Mouse (Mus musculus) liver, embryonic 16.5 days (tissue): ENCODE results near the gene Kcnip4. TPM values are rescaled to one million over a fixed set of nuclear protein-coding genes. Genes with fewer than 3 reads are reported as not detected.

Experiments used
- ATAC-seq: fragments of 200-750 bp; cut with Nextera tagmentation; 2 replicates; pipeline ENCODE4 v1.8.0; 2017; ENCODE audit warnings: low read depth, mild to moderate bottlenecking, moderate number of reproducible peaks, moderate library complexity
- H3K27ac ChIP-seq: fragments of 300-500 bp; sonication (generic); 2 replicates; pipeline ENCODE4 v1.5.1; 2014; ENCODE audit warnings: mild to moderate bottlenecking, low read length
- H3K27me3 ChIP-seq: fragments of 300-500 bp; sonication (generic); 2 replicates; pipeline ENCODE4 v1.6.1; 2014; ENCODE audit warnings: low read depth, low read length, mixed read lengths; ENCODE audit not compliant: control insufficient read depth, insufficient read depth
- H3K36me3 ChIP-seq: fragments of 300-500 bp; sonication (generic); 2 replicates; pipeline ENCODE4 v1.6.1; 2014; ENCODE audit warnings: mild to moderate bottlenecking; ENCODE audit not compliant: control insufficient read depth, insufficient read depth
- H3K4me1 ChIP-seq: fragments of 300-500 bp; sonication (generic); 2 replicates; pipeline ENCODE4 v1.6.1; 2014; ENCODE audit warnings: low read depth, low read length, mixed read lengths; ENCODE audit not compliant: control insufficient read depth
- H3K4me2 ChIP-seq: fragments of 300-500 bp; sonication (generic); 2 replicates; pipeline ENCODE4 v1.6.1; 2014; ENCODE audit warnings: low read depth, low read length, mixed read lengths
- H3K4me3 ChIP-seq: fragments of 300-500 bp; sonication (generic); 2 replicates; pipeline ENCODE4 v1.5.1; 2014; ENCODE audit warnings: low read depth, mild to moderate bottlenecking, low read length
- H3K9ac ChIP-seq: fragments of 300-500 bp; sonication (generic); 2 replicates; pipeline ENCODE4 v1.6.1; 2014; ENCODE audit warnings: low read depth, low read length
- H3K9me3 ChIP-seq: fragments of 300-500 bp; sonication (generic); replicated peaks from 2 replicates; pipeline ENCODE4 v1.6.1; 2016; ENCODE audit warnings: low read length; ENCODE audit not compliant: control insufficient read depth
- WGBS: fragments of 180-500 bp; shearing (Covaris S2); extraction: QIAGEN DNeasy Blood & Tissue Kit; methylation state at CpG from one replicate; pipeline ENCODE4 v1.1.7; 2014; ENCODE audit not compliant: insufficient replicate concordance; 5-methylcytosine and 5-hydroxymethylcytosine counted together
- polyA plus RNA-seq: library from polyadenylated mRNA; unstranded; fragments of >200 nt; fragmentation: Nextera tagmentation; extraction: Ambion mirVana; gene quantifications from 2 replicates; pipeline ENCODE4 v1.2.1, GENCODE M21; 2015

Kcnip4 gene
- polyA plus RNA-seq, 1 experiment from 2014 or later = 0.09 TPM

DNA sequence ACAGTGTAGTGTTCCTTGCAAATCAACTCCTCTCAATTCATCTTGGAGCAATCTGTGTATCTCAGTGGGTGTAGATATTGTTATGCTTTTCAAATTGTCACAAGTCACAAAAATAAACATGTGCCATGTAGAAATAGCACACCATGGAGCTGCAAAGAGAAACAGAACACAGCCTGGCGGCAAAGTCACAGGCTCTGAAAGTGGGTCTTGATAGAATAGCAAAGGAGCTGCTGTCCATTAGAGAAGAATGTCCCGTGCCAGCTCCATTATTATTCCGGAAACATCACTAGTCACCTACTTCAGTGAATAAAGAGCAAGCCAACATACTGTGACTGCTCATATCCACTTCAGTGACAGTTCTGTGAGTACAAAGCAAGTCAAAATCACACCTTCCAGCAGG lies 232.9 kb downstream of the Kcnip4 start:
- Histone ChIP-seq H3K4me3 (no peak overlapping the region), H3K27me3 (no peaks in the 10 kb centered on the region), H3K4me1 (no peaks in the 10 kb centered on the region), H3K9ac (no peak overlapping the region), H3K27ac (no peak overlapping the region), H3K4me2 (no peak overlapping the region), H3K36me3 (no peaks in the 10 kb centered on the region), H3K9me3 (no peaks in the 10 kb centered on the region)
- ATAC-seq = no peak
- WGBS = 56% methylated on average over 3 of the region's 3 CpGs

DNA sequence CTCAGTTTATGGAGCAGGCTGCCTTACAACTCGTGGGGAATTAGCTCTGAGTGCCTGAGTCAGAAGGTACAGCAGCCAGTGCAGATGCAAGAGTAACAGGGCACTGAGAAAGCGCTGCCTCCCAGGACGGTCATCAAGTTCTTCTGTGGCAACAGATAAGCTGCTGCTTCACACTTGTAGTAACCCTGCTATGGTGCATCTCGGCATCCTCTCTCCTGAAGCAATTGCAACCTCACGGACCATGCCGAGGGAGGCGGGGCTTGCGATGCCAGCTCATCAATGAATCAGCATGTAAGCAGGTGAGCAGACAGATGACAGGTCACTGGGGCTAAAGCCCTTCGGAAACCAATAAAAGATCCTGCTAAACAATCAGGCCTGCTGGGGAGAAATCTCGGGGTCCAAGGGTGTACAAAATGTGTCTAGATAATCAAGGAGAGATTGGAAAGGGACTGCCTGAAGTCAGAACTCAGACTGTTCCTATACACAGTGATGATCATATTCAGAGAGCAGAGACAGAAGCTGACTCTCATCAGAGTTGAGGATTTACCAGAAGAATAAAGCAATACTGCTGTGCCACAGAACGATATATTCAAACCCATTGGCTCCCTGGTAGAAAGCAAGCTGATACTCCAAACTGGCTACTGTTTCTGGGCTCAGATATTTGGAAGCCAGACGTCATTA lies 239.1 kb downstream of the Kcnip4 start:
- Histone ChIP-seq H3K4me1 (no peaks in the 10 kb centered on the region), H3K9me3 (no peaks in the 10 kb centered on the region), H3K4me2 (no peak overlapping the region), H3K27me3 (no peaks in the 10 kb centered on the region), H3K9ac (no peak overlapping the region), H3K27ac (no peak overlapping the region), H3K36me3 (no peaks in the 10 kb centered on the region), H3K4me3 (no peak overlapping the region)
- 21% methylated on average over 12 of the region's 12 CpGs for WGBS
- no peak for ATAC-seq

DNA sequence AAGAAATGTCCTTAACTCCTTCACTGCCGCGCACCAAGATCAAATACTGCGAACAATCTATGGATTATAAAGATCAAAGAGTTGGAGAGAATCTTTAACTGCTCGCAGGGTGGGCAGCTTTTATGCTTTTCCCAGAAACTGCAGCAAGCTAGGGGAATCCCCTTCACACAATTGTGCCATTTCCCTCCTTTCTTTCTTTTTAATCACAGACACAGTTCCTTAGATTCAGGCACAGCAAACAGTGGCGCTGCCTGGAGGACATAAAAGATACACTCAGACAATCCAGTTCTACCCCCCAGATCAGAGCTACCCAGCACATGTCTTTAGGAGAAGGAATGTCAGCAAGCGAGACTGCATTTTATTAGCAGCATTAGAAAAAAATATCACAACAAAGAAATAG lies 239.9 kb downstream of the Kcnip4 start:
- no peaks in the 10 kb centered on the region for H3K27me3 ChIP-seq
- no peak overlapping the region for H3K4me2 ChIP-seq
- H3K4me1 ChIP-seq = no peaks in the 10 kb centered on the region
- no peak overlapping the region for H3K9ac ChIP-seq
- H3K4me3 ChIP-seq = no peak overlapping the region
- WGBS = 49% methylated on average over 6 of the region's 6 CpGs
- H3K9me3 ChIP-seq = no peaks in the 10 kb centered on the region
- H3K27ac ChIP-seq = no peak overlapping the region
- H3K36me3 ChIP-seq = no peaks in the 10 kb centered on the region
- ATAC-seq = no peak

DNA sequence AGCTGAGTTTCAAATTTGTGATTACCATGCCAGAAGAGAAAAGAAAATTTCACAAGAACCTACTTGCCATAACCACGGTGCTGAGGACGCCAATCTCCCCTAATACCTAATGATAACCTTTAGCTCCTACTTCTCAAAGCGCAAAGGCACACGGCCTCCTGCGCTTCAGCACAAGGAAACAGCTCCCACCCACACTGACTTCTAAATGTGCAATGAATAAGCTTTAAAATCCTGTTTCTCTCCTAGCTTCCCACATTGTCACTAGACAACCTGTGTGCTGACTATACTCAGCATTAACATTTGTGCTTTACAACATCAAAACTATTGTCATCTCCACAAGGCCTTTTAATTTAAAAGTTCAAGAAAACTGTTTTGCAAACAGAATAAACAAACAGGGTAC lies 241.3 kb downstream of the Kcnip4 start:
- Histone ChIP-seq H3K9me3 (no peaks in the 10 kb centered on the region), H3K36me3 (no peaks in the 10 kb centered on the region), H3K4me1 (no peaks in the 10 kb centered on the region), H3K9ac (no peak overlapping the region), H3K4me3 (no peak overlapping the region), H3K4me2 (no peak overlapping the region), H3K27me3 (no peaks in the 10 kb centered on the region), H3K27ac (no peak overlapping the region)
- WGBS = 64% methylated on average over 5 of the region's 5 CpGs
- no peak for ATAC-seq

DNA sequence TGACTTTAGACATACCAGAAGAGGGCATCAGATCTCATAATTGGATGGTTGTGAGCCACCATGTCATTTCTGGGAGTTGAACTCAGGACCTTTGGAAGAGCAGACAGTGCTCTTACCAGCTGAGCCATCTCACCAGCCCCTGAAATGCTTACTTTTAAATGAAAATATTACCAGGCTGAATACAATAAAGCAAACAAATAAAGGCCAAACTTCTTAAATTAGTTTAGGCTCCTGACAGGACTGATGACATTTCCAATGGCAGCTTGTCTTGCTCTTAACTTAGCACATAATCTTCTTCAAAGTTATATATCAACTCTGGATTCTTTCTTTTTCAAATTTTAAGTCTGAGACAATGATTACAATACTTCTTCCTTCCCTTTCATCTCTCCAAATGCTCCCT lies 252.8 kb downstream of the Kcnip4 start:
- no peak overlapping the region for H3K4me3 ChIP-seq
- H3K36me3 ChIP-seq = no peaks in the 10 kb centered on the region
- no peak for ATAC-seq
- no peaks in the 10 kb centered on the region for H3K9me3 ChIP-seq
- no peaks in the 10 kb centered on the region for H3K27me3 ChIP-seq
- no peaks in the 10 kb centered on the region for H3K4me1 ChIP-seq
- H3K9ac ChIP-seq = no peak overlapping the region
- H3K4me2 ChIP-seq = no peak overlapping the region
- H3K27ac ChIP-seq = no peak overlapping the region

DNA sequence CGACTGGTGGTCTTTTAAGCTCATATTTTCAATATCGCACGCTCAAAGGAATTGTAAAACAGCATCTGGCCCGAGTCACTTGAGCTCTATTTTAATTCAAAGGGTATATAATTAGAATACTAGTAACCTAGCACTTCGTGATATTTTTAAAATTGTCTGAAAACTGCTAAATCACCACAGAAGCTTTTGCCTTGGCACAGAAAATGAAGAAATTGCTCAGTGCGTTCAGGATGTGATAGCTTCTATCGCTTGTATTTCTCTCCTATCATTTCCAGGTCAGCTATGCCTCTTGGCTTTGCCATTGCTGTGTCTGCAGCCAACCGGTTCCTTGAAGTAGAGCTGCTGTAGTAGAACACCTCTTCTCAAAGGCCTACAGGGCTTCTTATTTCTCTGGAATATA lies 255.9 kb downstream of the Kcnip4 start:
- H3K9ac ChIP-seq = no peak overlapping the region
- no peaks in the 10 kb centered on the region for H3K4me1 ChIP-seq
- no peak overlapping the region for H3K4me3 ChIP-seq
- no peaks in the 10 kb centered on the region for H3K9me3 ChIP-seq
- 69% methylated on average over 8 of the region's 8 CpGs for WGBS
- no peaks in the 10 kb centered on the region for H3K36me3 ChIP-seq
- no peak for ATAC-seq
- H3K4me2 ChIP-seq = no peak overlapping the region
- no peaks in the 10 kb centered on the region for H3K27me3 ChIP-seq
- no peak overlapping the region for H3K27ac ChIP-seq

DNA sequence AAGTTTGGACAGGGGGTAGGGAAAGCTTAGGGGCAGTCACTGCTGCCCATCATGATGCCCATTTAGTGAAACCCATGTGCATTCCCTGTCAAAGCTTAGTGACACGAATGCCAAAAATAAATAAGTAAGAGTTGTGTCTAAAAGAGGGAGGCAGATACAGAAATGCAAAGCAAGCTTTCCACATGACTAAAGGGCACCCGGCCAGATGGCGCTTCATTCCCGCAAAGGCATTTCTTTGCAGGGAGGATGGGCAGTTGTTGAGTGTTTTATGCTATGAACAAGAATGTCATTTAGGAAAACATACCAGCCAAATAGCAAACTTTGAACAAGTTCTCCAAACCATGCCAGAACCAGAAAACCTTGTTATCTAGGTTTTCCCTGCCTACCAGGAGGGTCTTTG lies 265.4 kb downstream of the Kcnip4 start:
- 77% methylated on average over 4 of the region's 4 CpGs for WGBS
- Histone ChIP-seq H3K4me3 (no peak overlapping the region), H3K9ac (no peak overlapping the region), H3K27me3 (no peaks in the 10 kb centered on the region), H3K4me1 (no peaks in the 10 kb centered on the region), H3K36me3 (no peaks in the 10 kb centered on the region), H3K27ac (no peak overlapping the region), H3K4me2 (no peak overlapping the region), H3K9me3 (no peaks in the 10 kb centered on the region)
- ATAC-seq = no peak

DNA sequence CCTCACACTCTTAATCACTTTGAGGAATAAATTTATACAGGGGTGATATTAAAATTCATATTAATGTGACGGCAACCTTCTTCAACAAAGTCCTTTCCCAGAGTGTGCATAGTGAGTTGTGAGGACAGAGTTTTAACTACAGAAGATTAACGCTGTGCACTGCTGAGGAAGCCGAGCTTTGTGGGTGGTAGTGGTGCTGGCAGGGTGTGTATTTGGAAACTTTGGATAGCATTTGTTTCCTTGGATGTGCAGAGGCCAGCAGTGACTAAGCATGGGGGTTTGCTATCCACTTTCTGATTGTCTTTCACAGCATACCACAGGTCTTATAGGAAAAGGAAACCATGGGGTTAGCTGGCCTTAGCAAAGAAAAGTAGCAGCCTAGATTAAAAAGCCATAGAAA lies 267.9 kb downstream of the Kcnip4 start:
- WGBS = 75% methylated on average over 3 of the region's 3 CpGs
- Histone ChIP-seq H3K9ac (no peak overlapping the region), H3K4me2 (no peak overlapping the region), H3K36me3 (no peaks in the 10 kb centered on the region), H3K27ac (no peak overlapping the region), H3K4me3 (no peak overlapping the region), H3K27me3 (no peaks in the 10 kb centered on the region), H3K4me1 (no peaks in the 10 kb centered on the region), H3K9me3 (no peaks in the 10 kb centered on the region)
- no peak for ATAC-seq

DNA sequence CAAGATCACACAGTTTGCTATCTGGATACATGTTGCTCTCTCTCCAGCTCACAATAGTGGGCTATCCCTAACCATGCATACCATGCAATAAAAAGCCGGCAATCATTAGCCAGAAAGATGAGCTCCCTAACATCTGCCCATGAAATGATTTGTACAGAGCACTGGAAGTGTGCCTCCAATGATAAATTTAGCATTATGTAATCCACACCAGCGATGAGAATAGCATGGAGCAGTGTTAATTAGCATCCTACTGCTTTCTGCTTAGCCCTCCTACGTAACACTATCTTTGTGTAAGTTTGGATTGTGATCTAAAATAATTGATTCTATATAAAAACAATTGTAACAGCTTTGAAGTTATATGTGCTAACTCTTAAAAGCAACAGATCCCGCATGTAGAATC lies 268.7 kb downstream of the Kcnip4 start:
- ATAC-seq = no peak
- Histone ChIP-seq H3K27me3 (no peaks in the 10 kb centered on the region), H3K9me3 (no peaks in the 10 kb centered on the region), H3K4me2 (no peak overlapping the region), H3K36me3 (no peaks in the 10 kb centered on the region), H3K27ac (no peak overlapping the region), H3K9ac (no peak overlapping the region), H3K4me1 (no peaks in the 10 kb centered on the region), H3K4me3 (no peak overlapping the region)
- WGBS = 51% methylated on average over 4 of the region's 4 CpGs
